29 mouse cellular contexts compared by ENCODE assay signal in the genomic region with DNA sequence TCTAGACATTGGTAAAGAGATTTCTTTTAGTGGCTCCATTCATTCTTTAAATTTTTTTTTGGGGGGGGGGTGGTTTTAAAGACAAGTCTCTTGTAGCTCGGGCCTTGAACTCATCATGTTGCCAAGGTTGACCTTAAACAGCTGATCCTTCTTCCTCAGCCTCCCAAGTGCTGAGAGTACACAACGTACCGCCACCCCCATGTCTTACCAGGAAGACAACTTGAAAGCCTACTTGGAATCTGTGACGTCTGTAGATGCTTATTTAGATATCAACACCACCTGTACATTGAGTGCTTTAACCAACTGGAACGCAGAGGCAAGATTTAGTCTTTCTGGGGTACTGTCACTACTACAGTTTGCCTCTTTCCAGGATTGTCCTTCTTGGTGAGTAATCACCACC. TPM values are rescaled to one million over a fixed set of nuclear protein-coding genes. Genes with fewer than 3 reads are reported as not detected.
"Had no signal": no experiment of that assay in that cellular context is flagged by ENCODE, and none has a peak within 500 bp of the region (broad histone marks: within the 10 kb centered on the region; RNA-seq: fewer than 3 reads in every experiment).

No protein-coding gene starts in this region.

- H3K27ac ChIP-seq: embryonic facial prominence, embryonic 10.5 days; embryonic facial prominence, embryonic 12.5 days; embryonic facial prominence, embryonic 13.5 days; embryonic facial prominence, embryonic 15.5 days; forebrain, embryonic 10.5 days; forebrain, embryonic 12.5 days; forebrain, embryonic 13.5 days; forebrain, embryonic 15.5 days; gastrocnemius, adult 2 months had no signal

- H3K4me1 ChIP-seq: forebrain, embryonic 13.5 days had no signal

- H3K9me3 ChIP-seq: embryonic facial prominence, embryonic 10.5 days; embryonic facial prominence, embryonic 12.5 days; embryonic facial prominence, embryonic 13.5 days; embryonic facial prominence, embryonic 15.5 days; forebrain, embryonic 10.5 days; forebrain, embryonic 12.5 days; forebrain, embryonic 13.5 days; forebrain, embryonic 15.5 days had no signal

- H3K9ac ChIP-seq: embryonic facial prominence, embryonic 12.5 days; embryonic facial prominence, embryonic 13.5 days; embryonic facial prominence, embryonic 15.5 days; forebrain, embryonic 12.5 days; forebrain, embryonic 13.5 days; forebrain, embryonic 15.5 days; forebrain, postnatal 0 days had no signal

- H3K36me3 ChIP-seq: embryonic facial prominence, embryonic 10.5 days; embryonic facial prominence, embryonic 12.5 days; embryonic facial prominence, embryonic 13.5 days; embryonic facial prominence, embryonic 15.5 days; forebrain, embryonic 10.5 days; forebrain, embryonic 12.5 days; forebrain, embryonic 15.5 days had no signal

- H3K4me2 ChIP-seq: embryonic facial prominence, embryonic 12.5 days; embryonic facial prominence, embryonic 13.5 days; embryonic facial prominence, embryonic 15.5 days; forebrain, embryonic 12.5 days; forebrain, embryonic 13.5 days; forebrain, embryonic 15.5 days had no signal

- H3K4me3 ChIP-seq: embryonic facial prominence, embryonic 10.5 days; embryonic facial prominence, embryonic 12.5 days; embryonic facial prominence, embryonic 13.5 days; embryonic facial prominence, embryonic 15.5 days; erythroblast, embryonic 14.5 days; forebrain, embryonic 10.5 days; forebrain, embryonic 12.5 days; forebrain, embryonic 13.5 days; forebrain, embryonic 15.5 days; gastrocnemius, adult 2 months had no signal

- DNase-seq: cerebellum, adult 18-20 months; cerebellum, adult 2 months; cerebellum, adult 8-10 months; cerebellum, adult 9-10 months; cerebellum, adult 9-11 months; cerebellum, postnatal 10 days; cerebellum, postnatal 14 days; cerebellum, postnatal 25 days; cerebellum, postnatal 36 days; embryo, embryonic 11 days; forebrain, postnatal 0 days; gastrocnemius, adult 2 months; gastrocnemius, postnatal 10 days; gastrocnemius, postnatal 14 days; gastrocnemius, postnatal 25 days; gastrocnemius, postnatal 36 days; heart, adult 11 months had no signal

- ATAC-seq: forebrain, embryonic 13.5 days; forebrain, embryonic 14.5 days; forebrain, embryonic 15.5 days; forebrain, embryonic 16.5 days; forebrain, postnatal 0 days had no signal

RNA-seq across cellular contexts. Expression of gene Nkx2-1, which starts 21.9 kb away (rescaled TPM):
- polyA plus RNA-seq: cerebellum, adult 2 months; embryonic facial prominence, embryonic 13.5 days; embryonic facial prominence, embryonic 15.5 days; erythroblast, embryonic 14.5 days; gonadal fat pad, adult 2 months had no signal
